Mouse (Mus musculus): ENCODE data around the gene Pxt1. TPM values are rescaled to one million over a fixed set of nuclear protein-coding genes. Genes with fewer than 3 reads are reported as not detected.

Pxt1 gene
- polyA plus RNA-seq, 1 experiment from 2014 or later = 0.18 TPM

- TF ChIP-seq CTCF (IDR thresholded peaks at IDR 0.05; ENCODE audit: low read depth) (no peak), EP300 (optimal IDR thresholded peaks at IDR 0.05) (no peak)
- no peak for DNase-seq (ENCODE audit: low spot score)
- Histone ChIP-seq H3K27me3 (ENCODE audit: control insufficient read depth, insufficient read depth, low read length) (no peaks in the 10 kb centered on the region), H3K4me1 (replicated peaks; ENCODE audit: control insufficient read depth, insufficient read depth) (0 out of 2 replicates have a peak, but pooled peaks cover under 1% of the 10 kb centered on the region), H3K4me2 (replicated peaks; ENCODE audit: low read depth) (no peak overlapping the region), H3K9ac (ENCODE audit: low read length) (no peak overlapping the region), H3K27ac (replicated peaks) (no peak overlapping the region), H3K9me3 (ENCODE audit: control insufficient read depth, low read length) (no peaks in the 10 kb centered on the region), H3K4me3 (ENCODE audit: low read depth, low read length) (no peak overlapping the region), H3K36me3 (ENCODE audit: control insufficient read depth, insufficient read depth, low read length) (no peaks in the 10 kb centered on the region)
- no peak for ATAC-seq (ENCODE audit: low FRiP score, low TSS enrichment)
- WGBS = 84% methylated on average over 8 of the region's 8 CpGs
These were observed 58.4 kb downstream of the Pxt1 start for GRCm38 (mm10) chr17:28885231-28885630.

Other genes starting within 250 kb of the Pxt1 start
- 1.0 and 1.2 TPM in 2 replicates for gene AC170998.1, start 217.8 kb downstream of the Pxt1 start, polyA plus RNA-seq (2015; fragmentation: Nextera tagmentation; extraction: Ambion mirVana)
- gene Mapk13, start 174.5 kb downstream of the Pxt1 start, polyA plus RNA-seq (2015; fragmentation: Nextera tagmentation; extraction: Ambion mirVana) = 211 and 220 TPM in 2 replicates
- 5.2 and 5.7 TPM in 2 replicates for gene Brpf3, start 142.8 kb downstream of the Pxt1 start, polyA plus RNA-seq (2015; fragmentation: Nextera tagmentation; extraction: Ambion mirVana)
- gene Pnpla1, start 85.4 kb downstream of the Pxt1 start, polyA plus RNA-seq (2015; fragmentation: Nextera tagmentation; extraction: Ambion mirVana) = 12.7 TPM in 2 replicates
- 1.2 and 2.2 TPM in 2 replicates for gene 4930539E08Rik, start 28.5 kb downstream of the Pxt1 start, polyA plus RNA-seq (2015; fragmentation: Nextera tagmentation; extraction: Ambion mirVana)
- 37.6 and 38.3 TPM in 2 replicates for gene Kctd20, start 8.1 kb upstream of the Pxt1 start, polyA plus RNA-seq (2015; fragmentation: Nextera tagmentation; extraction: Ambion mirVana)
- 64.8 and 68.7 TPM in 2 replicates for gene Stk38, start 64.2 kb upstream of the Pxt1 start, polyA plus RNA-seq (2015; fragmentation: Nextera tagmentation; extraction: Ambion mirVana)
- 279 and 305 TPM in 2 replicates for gene Srsf3, start 88.8 kb upstream of the Pxt1 start, polyA plus RNA-seq (2015; fragmentation: Nextera tagmentation; extraction: Ambion mirVana)
- 484 and 502 TPM in 2 replicates for gene Cdkn1a, start 147.1 kb upstream of the Pxt1 start, polyA plus RNA-seq (2015; fragmentation: Nextera tagmentation; extraction: Ambion mirVana)
- gene Rab44, start 170.3 kb upstream of the Pxt1 start, polyA plus RNA-seq (2015; fragmentation: Nextera tagmentation; extraction: Ambion mirVana) = 1.4 and 2.2 TPM in 2 replicates